Mouse (Mus musculus): ENCODE measurements around the gene Ltbr. TPM values are rescaled to one million over a fixed set of nuclear protein-coding genes. Genes with fewer than 3 reads are reported as not detected.

Ltbr gene
- total RNA-seq (2021), result 10 to 100 TPM; 42.8 to 49.4 TPM

GRCm38 (mm10) chr6:125313546-125314230, at the start of gene Ltbr:
TSS of gene Ltbr (minus strand) at chr6:125313885.
- DNase-seq, result peak; percentile 90 to 93
- intact Hi-C loops (cut with DNase I), result loop anchor here (2.0 kb wide), 2 partner anchors 35 to 51 kb away; partner anchors contain the start of gene Tnfrsf1a

GRCm38 (mm10) chr6:125363021-125363420, 49.3 kb upstream of the Ltbr start:
- no peak for DNase-seq
- intact Hi-C loops (cut with DNase I), result loop anchor here (2.0 to 5.0 kb wide), 2 partner anchors 34 to 146 kb away; partner anchors contain the start of gene Vamp1

GRCm38 (mm10) chr6:125361467-125362291, 48.0 kb upstream of the Ltbr start:
- intact Hi-C loops (cut with DNase I), result loop anchor here (2.0 to 5.0 kb wide), 2 partner anchors 33 to 144 kb away; partner anchors contain the start of gene Vamp1
- DNase-seq, result peak in 1 of 2 experiments; percentile 65

GRCm38 (mm10) chr6:125360846-125361245, 47.2 kb upstream of the Ltbr start:
- intact Hi-C loops (cut with DNase I), result loop anchor here (5.0 kb wide), 1 partner anchor 144 kb away; the partner anchor contains the start of gene Vamp1

GRCm38 (mm10) chr6:125359999-125360398, 46.3 kb upstream of the Ltbr start:
- no peak for DNase-seq
- intact Hi-C loops (cut with DNase I), result loop anchor here (5.0 kb wide), 1 partner anchor 143 kb away; the partner anchor contains the start of gene Vamp1

More at GRCm38 (mm10) chr6:125360846-125361245, 47.2 kb upstream of the Ltbr start:
- no peak for DNase-seq

- intact Hi-C loops (cut with DNase I), result no loop called here
- DNase-seq, result no peak
These were observed 43.6 kb upstream of the Ltbr start for GRCm38 (mm10) chr6:125357334-125357733.

- intact Hi-C loops (cut with DNase I), result no loop called here
- no peak for DNase-seq
These were observed 42.6 kb upstream of the Ltbr start for GRCm38 (mm10) chr6:125356264-125356663.

- DNase-seq, result no peak
- intact Hi-C loops (cut with DNase I), result loop anchor here (2.0 kb wide), 1 partner anchor 24 kb away; no protein-coding TSS in a partner anchor
These were observed 41.6 kb upstream of the Ltbr start for GRCm38 (mm10) chr6:125355197-125355741.

- intact Hi-C loops (cut with DNase I), result loop anchor here (2.0 to 5.0 kb wide), 2 partner anchors 24 to 207 kb away; partner anchors contain the start of gene Iffo1
- peak; percentile 82 for DNase-seq
These were observed 40.9 kb upstream of the Ltbr start for GRCm38 (mm10) chr6:125354352-125355151.

GRCm38 (mm10) chr6:125353655-125354054, 40.0 kb upstream of the Ltbr start:
- intact Hi-C loops (cut with DNase I), result loop anchor here (2.0 to 5.0 kb wide), 2 partner anchors 23 to 206 kb away; partner anchors contain the start of gene Iffo1

GRCm38 (mm10) chr6:125353221-125353620, 39.5 kb upstream of the Ltbr start:
- intact Hi-C loops (cut with DNase I), result loop anchor here (5.0 kb wide), 1 partner anchor 206 kb away; the partner anchor contains the start of gene Iffo1

More at GRCm38 (mm10) chr6:125353655-125354054, 40.0 kb upstream of the Ltbr start:
- no peak for DNase-seq

GRCm38 (mm10) chr6:125352811-125353210, 39.1 kb upstream of the Ltbr start:
- DNase-seq, result no peak
- intact Hi-C loops (cut with DNase I), result loop anchor here (5.0 kb wide), 1 partner anchor 206 kb away; the partner anchor contains the start of gene Iffo1

More at GRCm38 (mm10) chr6:125353221-125353620, 39.5 kb upstream of the Ltbr start:
- DNase-seq, result no peak

GRCm38 (mm10) chr6:125352046-125352384, 38.3 kb upstream of the Ltbr start:
- no peak for DNase-seq
- intact Hi-C loops (cut with DNase I), result loop anchor here (5.0 kb wide), 1 partner anchor 205 kb away; the partner anchor contains the start of gene Iffo1

- intact Hi-C loops (cut with DNase I), result loop anchor here (5.0 kb wide), 1 partner anchor 204 kb away; the partner anchor contains the start of gene Iffo1
These were observed 37.8 kb upstream of the Ltbr start for GRCm38 (mm10) chr6:125351368-125352045.

GRCm38 (mm10) chr6:125350995-125351324, 37.3 kb upstream of the Ltbr start:
- intact Hi-C loops (cut with DNase I), result loop anchor here (5.0 kb wide), 1 partner anchor 204 kb away; the partner anchor contains the start of gene Iffo1
- no peak for DNase-seq

More at GRCm38 (mm10) chr6:125351368-125352045, 37.8 kb upstream of the Ltbr start:
- peak; percentile 70 to 71 for DNase-seq

GRCm38 (mm10) chr6:125350231-125350994, 36.7 kb upstream of the Ltbr start:
- DNase-seq, result peak; percentile 54 to 68

GRCm38 (mm10) chr6:125349575-125350230, 36.0 kb upstream of the Ltbr start:
- intact Hi-C loops (cut with DNase I), result loop anchor here (2.0 to 5.0 kb wide), 2 partner anchors 37 to 202 kb away; partner anchors contain the start of genes Iffo1 and Ltbr
- peak; percentile 77 for DNase-seq

More at GRCm38 (mm10) chr6:125350231-125350994, 36.7 kb upstream of the Ltbr start:
- intact Hi-C loops (cut with DNase I), result loop anchor here (5.0 kb wide), 1 partner anchor 203 kb away; the partner anchor contains the start of gene Iffo1

Measured in heart, postnatal 10 days (tissue).